Mouse (Mus musculus) forebrain, embryonic 10.5 days (tissue): ENCODE measurements around the gene Ms4a13. TPM values are rescaled to one million over a fixed set of nuclear protein-coding genes. Genes with fewer than 3 reads are reported as not detected.
"Not testable (repeated sequence)": the region's sequence is repeated elsewhere in the genome, so short reads cannot be mapped to it uniquely, and the experiment has no call there.

ENCODE experiments used
- DNase-seq: peaks from one replicate; pipeline ENCODE4 v3.0.0-alpha.2; 2017; ENCODE audit warnings: low spot score; ENCODE audit errors: extremely low spot score
- H3K27ac ChIP-seq: fragments of 300-500 bp; sonication (generic); 2 replicates; pipeline ENCODE4 v1.5.1; 2016; ENCODE audit warnings: mild to moderate bottlenecking
- H3K27me3 ChIP-seq: fragments of 300-500 bp; sonication (generic); 2 replicates; pipeline ENCODE4 v1.6.1; 2016; ENCODE audit warnings: mild to moderate bottlenecking; ENCODE audit not compliant: poor library complexity, severe bottlenecking
- H3K36me3 ChIP-seq: fragments of 300-500 bp; sonication (generic); replicated peaks from 2 replicates; pipeline ENCODE4 v1.6.1; 2016; ENCODE audit warnings: mild to moderate bottlenecking, moderate library complexity
- H3K4me1 ChIP-seq: fragments of 300-500 bp; sonication (generic); 2 replicates; pipeline ENCODE4 v1.6.1; 2016
- H3K4me3 ChIP-seq: fragments of 300-500 bp; sonication (generic); 2 replicates; pipeline ENCODE4 v1.5.1; 2016; ENCODE audit warnings: mild to moderate bottlenecking, moderate library complexity
- H3K9me3 ChIP-seq: fragments of 300-500 bp; sonication (generic); 2 replicates; pipeline ENCODE4 v1.6.1; 2016; ENCODE audit warnings: mild to moderate bottlenecking, moderate library complexity
- WGBS: fragments of 180-500 bp; shearing (Covaris S2); methylation state at CpG from one replicate; pipeline ENCODE4 v1.1.7; 2016; 5-methylcytosine and 5-hydroxymethylcytosine counted together
- polyA plus RNA-seq: library from polyadenylated mRNA; unstranded; fragments of >200 nt; fragmentation: Nextera tagmentation; extraction: Ambion mirVana; gene quantifications from 2 replicates; pipeline ENCODE4 v1.2.1, GENCODE M21; 2016

Ms4a13 gene
- polyA plus RNA-seq, 1 experiment from 2014 or later = not detected

DNA sequence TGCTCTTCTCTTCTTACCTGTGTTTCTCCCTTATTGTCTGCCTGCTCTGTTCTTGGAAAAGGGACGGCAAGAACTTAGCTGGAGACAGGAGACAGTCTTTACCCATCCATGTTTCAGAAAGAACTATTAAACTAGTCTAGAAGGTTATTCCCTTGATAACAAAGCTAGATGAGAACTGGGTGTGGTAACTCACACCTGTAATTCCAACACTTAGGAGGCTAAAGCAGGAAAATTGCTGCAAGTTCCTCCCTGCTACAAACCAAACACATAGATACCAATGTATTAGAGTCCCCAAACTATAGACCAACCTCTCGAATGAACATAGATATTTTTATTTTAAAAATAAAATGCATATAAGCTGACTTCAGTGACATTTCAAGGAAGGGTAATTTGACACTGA lies 61.7 kb downstream of the Ms4a13 start:
- Histone ChIP-seq H3K4me3 (no peak overlapping the region), H3K27me3 (no peaks in the 10 kb centered on the region), H3K4me1 (no peaks in the 10 kb centered on the region), H3K27ac (no peak overlapping the region), H3K36me3 (no peaks in the 10 kb centered on the region), H3K9me3 (no peaks in the 10 kb centered on the region)
- no peak for DNase-seq
- whole genome bisulfite sequencing = 89% methylated on average over 2 of the region's 2 CpGs

DNA sequence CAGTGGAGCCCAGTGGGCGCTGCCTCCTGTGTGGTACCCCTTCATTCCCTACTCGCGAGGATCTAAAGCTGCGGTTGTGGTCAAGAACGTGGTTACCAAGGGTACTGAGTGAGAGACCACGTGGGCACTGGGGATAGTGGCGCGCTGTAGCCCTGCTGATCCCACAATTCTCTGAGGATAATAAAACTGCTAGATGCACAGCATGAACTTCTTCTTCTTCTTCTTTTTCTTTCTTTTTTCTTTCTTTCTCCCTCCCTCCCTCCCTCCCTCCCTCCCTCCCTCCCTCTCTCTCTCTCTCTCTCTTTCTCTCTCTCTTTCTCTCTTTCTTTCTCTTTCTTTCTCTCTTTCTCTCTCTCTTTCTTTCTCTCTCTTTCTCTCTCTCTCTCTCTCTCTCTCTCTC lies 65.8 kb downstream of the Ms4a13 start, which contains the start of gene 1700017D01Rik:
1700017D01Rik (minus strand) TSS at position 101 of the 400 bp plus-strand sequence.
- not testable (repeated sequence) for H3K4me3 ChIP-seq, H3K27ac ChIP-seq, H3K4me1 ChIP-seq, H3K36me3 ChIP-seq, H3K9me3 ChIP-seq, DNase-seq, H3K27me3 ChIP-seq
- 87% methylated on average over 8 of the region's 8 CpGs for WGBS

DNA sequence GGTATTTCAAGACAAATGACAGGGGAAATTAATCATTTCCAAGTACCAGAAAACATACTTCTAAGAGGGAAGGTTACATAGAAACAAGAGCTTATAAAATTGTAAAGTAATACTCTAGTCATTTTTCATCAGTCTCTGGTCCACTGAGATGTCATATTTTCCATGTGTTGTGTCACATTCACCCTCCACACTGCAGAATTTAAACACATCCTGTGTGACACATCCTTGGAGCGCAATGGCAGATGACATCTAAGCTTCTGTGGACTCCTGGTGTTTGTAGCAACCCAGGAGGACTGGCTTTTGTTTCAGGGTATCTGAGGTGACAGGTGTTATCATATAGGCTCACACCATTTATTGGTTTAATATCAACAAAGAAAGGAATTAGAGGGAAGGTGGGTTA lies 66.8 kb downstream of the Ms4a13 start:
- Histone ChIP-seq H3K4me1 (no peaks in the 10 kb centered on the region), H3K9me3 (peaks cover 3% of the 10 kb centered on the region), H3K4me3 (no peak overlapping the region), H3K27me3 (no peaks in the 10 kb centered on the region), H3K36me3 (no peaks in the 10 kb centered on the region), H3K27ac (no peak overlapping the region)
- DNase-seq = no peak
- WGBS = 96% methylated on average over 1 of the region's 1 CpGs

DNA sequence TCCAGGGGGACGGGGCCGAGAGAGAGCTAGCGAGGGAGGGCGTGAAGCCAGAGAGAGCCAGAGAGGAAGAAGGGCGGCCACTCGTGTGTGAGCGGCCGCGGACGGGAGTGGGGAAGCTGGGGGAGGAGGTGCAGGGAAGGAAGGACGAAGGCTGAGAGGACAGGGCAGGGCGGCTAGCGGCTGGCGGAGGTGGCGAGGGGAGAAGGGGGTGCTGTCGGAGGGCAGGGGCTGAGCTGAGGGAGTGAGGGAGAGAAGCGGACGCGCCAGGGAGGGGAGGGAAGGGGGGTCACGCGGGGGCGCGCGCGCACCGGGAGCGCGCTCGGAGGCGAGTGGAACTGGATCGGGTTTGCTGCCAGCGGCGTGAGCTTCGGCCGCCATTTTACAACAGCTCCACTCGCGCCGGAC lies 75.5 kb downstream of the Ms4a13 start:
- DNase-seq = peak; percentile 24
- H3K27ac ChIP-seq = peak overlapping the region; percentile 76
- peaks cover 12% of the 10 kb centered on the region for H3K9me3 ChIP-seq
- H3K27me3 ChIP-seq, H3K36me3 ChIP-seq, H3K4me1 ChIP-seq: not testable (repeated sequence)
- 3% methylated on average over 21 of the region's 38 CpGs for WGBS
- H3K4me3 ChIP-seq = peak overlapping the region; percentile 47

Other genes with a start within 250 kb of the Ms4a13 start
- gene Ccdc86, start 247.5 kb downstream of the Ms4a13 start, polyA plus RNA-seq = 45.0 and 46.0 TPM in 2 replicates
- not detected in 2 replicates for gene Ms4a10, start 222.1 kb downstream of the Ms4a13 start, polyA plus RNA-seq
- gene Ms4a15, start 203.5 kb downstream of the Ms4a13 start, polyA plus RNA-seq = 0.11 TPM in 1 of 2 replicates, not detected in the other
- not detected in 2 replicates for gene Ms4a18, start 178.7 kb downstream of the Ms4a13 start, polyA plus RNA-seq
- gene Ms4a8a, start 115.6 kb downstream of the Ms4a13 start, polyA plus RNA-seq = not detected in 2 replicates
- gene 1700017D01Rik, start 65.9 kb downstream of the Ms4a13 start, polyA plus RNA-seq = not detected in 2 replicates
- not detected in 2 replicates for gene 1700025F22Rik, start 31.4 kb downstream of the Ms4a13 start, polyA plus RNA-seq
- gene Ms4a12, start 35.7 kb upstream of the Ms4a13 start, polyA plus RNA-seq = not detected in 2 replicates
- not detected in 2 replicates for gene Ms4a1, start 69.5 kb upstream of the Ms4a13 start, polyA plus RNA-seq
- gene Ms4a5, start 87.1 kb upstream of the Ms4a13 start, polyA plus RNA-seq = not detected in 2 replicates
- not detected in 2 replicates for gene Ms4a14, start 117.7 kb upstream of the Ms4a13 start, polyA plus RNA-seq
- not detected in 2 replicates for gene Ms4a7, start 139.4 kb upstream of the Ms4a13 start, polyA plus RNA-seq
- gene Ms4a4a, start 178.8 kb upstream of the Ms4a13 start, polyA plus RNA-seq = 0.93 and 1.5 TPM in 2 replicates
- gene Ms4a4c, start 208.0 kb upstream of the Ms4a13 start, polyA plus RNA-seq = 0.17 TPM in 1 of 2 replicates, not detected in the other
- not detected in 2 replicates for gene Ms4a4b, start 246.8 kb upstream of the Ms4a13 start, polyA plus RNA-seq